Mouse (Mus musculus): Measurements from ENCODE around the gene Pik3ap1. TPM values are rescaled to one million over a fixed set of nuclear protein-coding genes. Genes with fewer than 3 reads are reported as not detected.

Gene Pik3ap1
- total RNA-seq, 4 experiments from 2014 or later, result 0.15 to 0.58 (median 0.37) TPM

Other genes with a start within 250 kb of the Pik3ap1 start
- gene Tll2, start 178.3 kb downstream of the Pik3ap1 start, total RNA-seq (2022), result under 1 TPM in 1 of 4 experiments, not detected in 3; 0.07 TPM
- 10 to 100 TPM; 57.3 to 70.7 (median 66.5) TPM for gene Tm9sf3, start 121.1 kb downstream of the Pik3ap1 start, total RNA-seq (2022)
- gene Lcor, start 97.5 kb upstream of the Pik3ap1 start, total RNA-seq (2022), result 10 to 100 TPM; 12.4 to 15.4 (median 13.2) TPM
- 1 to 10 TPM; 5.1 to 8.9 (median 6.0) TPM for gene Gm340, start 197.3 kb upstream of the Pik3ap1 start, total RNA-seq (2022)

Data from gastrocnemius, adult 8-10 months (tissue).